Mouse (Mus musculus) C2C12 (cell line): Measurements from ENCODE around the gene E330021D16Rik.

Source experiments
- CEBPB ChIP-seq: IDR thresholded peaks from one replicate; pipeline ENCODE4 v1.6.1; 2011; ENCODE audit warnings: low read depth, mild to moderate bottlenecking, control low read depth, moderate library complexity
- CTCF ChIP-seq: IDR thresholded peaks from one replicate; pipeline ENCODE4 v1.5.1; 2011; ENCODE audit not compliant: control insufficient read depth, insufficient read depth, insufficient read length
- MAX ChIP-seq: IDR thresholded peaks from one replicate; pipeline ENCODE4 v1.6.1; 2011; ENCODE audit warnings: mild to moderate bottlenecking, control low read depth
- MYOD1 ChIP-seq: IDR thresholded peaks from one replicate; pipeline ENCODE4 v1.6.1; 2011; ENCODE audit warnings: low read depth; ENCODE audit not compliant: control insufficient read depth, insufficient read length
- MYOG ChIP-seq: IDR thresholded peaks from one replicate; pipeline ENCODE4 v1.6.1; 2011; ENCODE audit not compliant: control insufficient read depth, insufficient read length; ENCODE audit errors: extremely low read depth
- USF1 ChIP-seq: IDR thresholded peaks from one replicate; pipeline ENCODE4 v1.6.1; 2011; ENCODE audit warnings: low read depth, mild to moderate bottlenecking, control low read depth, moderate library complexity

DNA sequence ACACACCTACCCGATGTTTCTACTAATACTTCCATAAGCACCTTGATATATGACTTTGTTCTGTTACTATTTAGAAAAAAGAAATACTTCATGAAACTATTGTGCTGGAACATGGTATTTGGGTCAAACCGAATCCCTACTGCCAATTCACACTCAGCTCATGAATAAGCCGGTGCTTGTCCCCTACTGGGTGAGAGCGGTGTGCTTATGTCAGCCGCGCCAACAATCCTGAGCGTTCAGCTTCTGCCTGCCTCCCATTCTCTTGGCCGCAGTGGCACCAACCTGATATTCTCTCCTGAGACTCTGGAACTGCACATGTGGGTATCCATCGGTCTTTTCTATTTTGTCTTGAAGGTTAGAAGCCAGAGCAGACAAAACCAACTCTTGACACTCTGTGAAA lies 18.5 kb downstream of the E330021D16Rik start:
- TF ChIP-seq MYOD1, result no peak
- no peak for TF ChIP-seq CTCF
- no peak for TF ChIP-seq USF1
- no peak for TF ChIP-seq MAX
- no peak for TF ChIP-seq MYOG
- TF ChIP-seq CEBPB, result no peak
